Mouse (Mus musculus) CH12.LX (cell line): Measurements from ENCODE around the gene Syne1.

Source experiments
- CTCF ChIP-seq, 2 experiments: IDR thresholded peaks in 1 of 2; conservative IDR thresholded peaks in 1 of 2; 2 replicates each; pipeline ENCODE4 v1.5.1; 2011 to 2012; ENCODE audit warnings: low read depth in 2 of 2, low read length in 2 of 2, improper control_type of control experiment in 1 of 2, inconsistent platforms in 1 of 2, mild to moderate bottlenecking in 1 of 2, moderate library complexity in 1 of 2
- EP300 ChIP-seq: IDR thresholded peaks from 2 replicates; pipeline ENCODE4 v1.6.1; 2011; ENCODE audit warnings: low read length, improper control_type of control experiment
- MAX ChIP-seq: IDR thresholded peaks from 2 replicates; pipeline ENCODE4 v1.6.1; 2011; ENCODE audit warnings: low read length, improper control_type of control experiment
- MYC ChIP-seq: IDR thresholded peaks from 2 replicates; pipeline ENCODE4 v1.6.1; 2011; ENCODE audit warnings: low read depth, mild to moderate bottlenecking, improper control_type of control experiment, low read length
- NELFE ChIP-seq: IDR thresholded peaks from 2 replicates; pipeline ENCODE4 v1.6.1; 2011; ENCODE audit warnings: low read depth, low read length, improper control_type of control experiment
- POLR2A ChIP-seq: IDR thresholded peaks from 2 replicates; pipeline ENCODE4 v1.6.1; 2011; ENCODE audit warnings: low read depth, mild to moderate bottlenecking, improper control_type of control experiment, low read length
- POLR2AphosphoS2 ChIP-seq: IDR thresholded peaks from 2 replicates; pipeline ENCODE4 v1.6.1; 2011; ENCODE audit warnings: low read depth, low read length, improper control_type of control experiment
- ZKSCAN1 ChIP-seq: IDR thresholded peaks from 2 replicates; pipeline ENCODE4 v1.6.1; 2012; ENCODE audit warnings: low read depth, inconsistent platforms, low read length, improper control_type of control experiment, borderline replicate concordance

DNA sequence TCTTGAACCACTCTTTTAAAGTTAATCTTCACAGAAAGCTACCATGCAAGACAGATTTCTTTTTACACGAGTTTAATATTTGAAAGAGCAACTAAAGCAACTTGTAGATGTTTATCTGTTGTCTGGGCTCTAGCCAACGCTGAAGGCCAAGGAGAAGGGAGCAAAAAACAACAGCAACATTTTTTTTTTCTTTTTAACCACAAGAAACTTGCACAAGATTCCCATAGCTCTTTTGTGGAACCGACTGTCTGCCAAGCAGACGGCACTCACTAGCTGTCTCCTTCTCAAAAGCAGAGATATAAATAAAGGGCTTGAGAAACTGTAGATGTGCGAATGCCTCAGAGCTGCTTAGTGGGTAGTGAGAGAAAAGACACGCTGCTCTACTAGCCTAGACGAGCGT, 391.6 kb downstream of the Syne1 start:
- no peak for TF ChIP-seq MYC
- no peak for TF ChIP-seq CTCF (conservative IDR thresholded peaks at IDR 0.05 in 1 of 2, IDR thresholded peaks at IDR 0.05 in 1 of 2; ENCODE audit: low read depth in 2 of 2, low read length in 2 of 2)
- no peak for TF ChIP-seq ZKSCAN1
- TF ChIP-seq POLR2A = no peak
- no peak for TF ChIP-seq MAX
- TF ChIP-seq NELFE = no peak
- no peak for TF ChIP-seq EP300
- no peak for TF ChIP-seq POLR2AphosphoS2
